Mouse (Mus musculus) spleen, postnatal 4 days (tissue): ENCODE data around the gene Mfsd9.
A peak's percentile ranks its signal among the peaks of the same experiment; 100 is the strongest.

Source experiments
- DNase-seq, 2 experiments: peaks; one replicate each; pipeline ENCODE4 v3.0.0; 2022; ENCODE audit warnings: low spot score in 2 of 2

Gene Mfsd9

DNA sequence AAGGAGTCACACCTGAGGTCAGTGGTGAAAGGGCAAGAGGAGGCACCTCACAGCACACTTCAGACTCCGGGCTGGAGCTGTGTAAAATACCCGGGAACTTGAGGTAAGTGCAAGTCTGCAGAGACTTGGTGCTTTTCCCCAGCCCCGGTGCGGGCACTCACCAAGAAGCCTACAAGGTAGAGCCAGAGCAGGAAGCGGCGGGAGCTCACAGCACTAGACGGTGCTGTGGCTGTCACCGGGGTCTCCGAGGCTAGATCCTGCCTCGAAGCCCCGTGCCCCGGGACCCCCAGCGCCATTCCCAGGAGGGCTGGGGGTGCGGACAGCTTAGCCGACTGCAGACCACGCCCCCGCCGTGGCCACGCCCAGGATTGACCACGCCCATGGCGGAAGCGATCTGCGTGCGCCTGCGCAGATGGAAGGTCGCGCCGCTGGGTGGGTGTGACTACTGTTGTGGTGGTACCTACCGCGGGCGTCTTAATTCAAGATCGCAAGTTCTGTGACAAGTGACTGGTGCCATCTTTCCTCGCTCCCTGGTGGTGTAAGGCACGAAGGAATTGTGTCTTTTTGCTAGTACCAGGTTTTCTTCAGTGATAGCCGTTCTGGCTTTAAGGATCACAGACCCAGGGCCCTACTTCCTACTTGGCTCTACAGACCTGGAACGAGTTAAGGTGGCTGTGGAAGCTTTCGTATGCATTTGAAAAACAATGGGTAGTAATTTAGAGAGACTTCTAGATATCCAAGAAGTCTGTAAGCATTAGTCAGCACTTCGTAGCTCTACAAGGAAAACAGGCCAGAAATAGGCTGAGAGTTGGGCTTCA lies at the start of gene Mfsd9:
Gene Mfsd9, minus strand, starts transcription at position 364 of the 818 bp plus-strand sequence.
- peak; percentile 93 to 98 for DNase-seq

DNA sequence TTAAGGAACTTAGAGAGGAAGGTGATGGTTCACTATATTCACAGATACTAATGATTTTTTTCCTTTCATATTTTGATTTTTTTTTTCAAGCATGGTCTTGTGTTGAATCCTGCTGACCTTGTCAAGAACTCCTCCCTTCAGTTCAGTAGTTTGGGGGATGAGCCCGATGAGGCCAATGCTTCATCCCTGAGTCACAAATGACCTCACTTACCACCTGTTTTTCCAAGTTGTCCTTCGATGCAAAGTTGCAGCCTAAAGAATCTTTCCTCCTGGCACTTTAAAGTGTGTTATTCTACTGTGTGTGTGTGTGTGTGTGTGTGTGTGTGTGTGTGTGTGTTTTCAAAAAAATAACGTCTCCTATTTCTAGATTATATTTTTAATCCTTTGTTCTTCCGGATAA lies 45.0 kb upstream of the Mfsd9 start:
- DNase-seq = no peak

GRCm38 (mm10) chr1:40830712-40831507 lies 40.4 kb upstream of the Mfsd9 start:
- no peak for DNase-seq

GRCm38 (mm10) chr1:40829213-40829914 lies 38.9 kb upstream of the Mfsd9 start:
- DNase-seq = no peak

- DNase-seq = no peak
Observed at GRCm38 (mm10) chr1:40825826-40826225, 35.3 kb upstream of the Mfsd9 start.

- no peak for DNase-seq
Observed at GRCm38 (mm10) chr1:40824936-40825335, 34.4 kb upstream of the Mfsd9 start.

DNA sequence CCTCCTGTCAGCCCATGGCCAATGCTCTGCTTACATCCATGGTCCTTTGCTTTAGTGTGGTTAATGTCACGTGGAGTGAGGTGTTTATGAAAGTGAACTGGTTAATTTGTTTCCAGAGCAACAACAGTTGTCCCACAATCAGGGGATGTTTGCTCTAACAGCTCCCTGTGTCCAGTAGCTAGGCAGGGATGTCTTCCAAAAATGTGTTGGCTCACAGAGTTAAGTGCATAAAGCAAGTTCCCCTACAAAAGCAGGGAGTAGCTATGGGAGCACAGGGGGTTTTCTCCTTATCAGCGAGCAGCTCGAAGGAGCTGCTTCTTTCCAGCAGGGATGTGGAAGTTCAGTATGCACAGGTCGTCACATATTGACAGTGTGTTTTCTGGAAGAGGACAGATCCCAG lies 34.0 kb upstream of the Mfsd9 start:
- DNase-seq = no peak

- DNase-seq = no peak
Observed at GRCm38 (mm10) chr1:40815071-40815845, 24.8 kb upstream of the Mfsd9 start.

DNA sequence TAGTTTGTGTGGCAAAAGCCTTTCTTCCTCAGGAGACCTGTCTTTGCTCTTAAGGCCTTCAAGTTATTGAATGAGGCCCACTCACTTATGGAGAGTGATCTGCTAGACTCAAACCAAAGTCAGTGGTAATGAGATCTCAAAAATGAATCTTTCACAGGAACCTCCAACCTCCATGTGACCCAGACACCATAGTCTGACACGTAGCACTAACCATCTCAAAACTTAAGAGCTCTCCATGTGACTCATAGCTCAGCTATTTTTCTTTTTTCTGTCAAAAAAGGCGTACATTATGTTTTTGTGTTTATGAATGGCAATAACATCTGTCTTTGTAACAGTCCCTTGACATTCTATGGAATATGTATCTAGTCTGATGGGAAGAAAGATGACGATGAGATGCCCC lies 18.2 kb upstream of the Mfsd9 start:
- no peak for DNase-seq

- no peak for DNase-seq
Observed at GRCm38 (mm10) chr1:40805891-40806290, 15.4 kb upstream of the Mfsd9 start.

DNA sequence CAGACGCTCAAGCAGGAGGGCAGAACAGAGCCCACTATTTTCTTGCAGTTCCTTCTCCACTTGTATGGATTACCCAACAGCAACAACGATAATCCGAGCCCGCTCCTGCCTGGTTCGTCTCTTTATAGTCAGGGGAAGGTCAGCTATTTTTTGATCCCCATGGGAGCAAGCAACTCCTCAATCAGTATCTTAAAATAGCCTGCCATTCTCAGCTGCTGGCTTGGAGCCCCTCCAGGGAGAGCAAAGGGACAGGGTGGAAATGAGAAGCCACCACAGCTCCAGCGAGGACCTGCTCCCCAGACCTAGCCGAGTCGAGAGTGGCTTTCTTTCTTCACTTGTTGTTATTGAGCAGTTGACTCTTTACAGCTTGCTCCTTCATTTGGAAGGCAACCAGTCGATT lies 14.9 kb upstream of the Mfsd9 start, which contains the start of gene Tmem182:
Gene Tmem182, plus strand, starts transcription at position 251 of the 400 bp plus-strand sequence.
- no peak for DNase-seq

DNA sequence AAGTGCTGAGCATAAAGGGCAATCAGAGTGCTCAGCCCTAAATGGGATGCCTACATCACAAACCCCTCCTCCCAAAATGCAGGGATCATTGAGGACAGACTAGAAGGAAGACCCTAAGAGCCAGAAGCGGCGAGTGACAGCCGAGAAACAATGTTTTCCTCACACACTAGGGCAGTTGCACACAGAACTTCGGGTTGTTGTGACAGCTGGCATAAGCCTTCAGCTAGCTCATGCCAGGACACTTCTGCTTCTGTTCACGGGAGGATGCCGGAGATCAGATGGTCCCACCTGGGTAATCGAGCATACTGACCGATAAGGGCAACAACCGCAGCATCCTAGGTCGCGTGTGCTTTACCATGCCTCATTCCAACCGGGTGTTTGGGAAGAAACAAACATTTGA lies 13.6 kb upstream of the Mfsd9 start:
- DNase-seq = no peak

DNA sequence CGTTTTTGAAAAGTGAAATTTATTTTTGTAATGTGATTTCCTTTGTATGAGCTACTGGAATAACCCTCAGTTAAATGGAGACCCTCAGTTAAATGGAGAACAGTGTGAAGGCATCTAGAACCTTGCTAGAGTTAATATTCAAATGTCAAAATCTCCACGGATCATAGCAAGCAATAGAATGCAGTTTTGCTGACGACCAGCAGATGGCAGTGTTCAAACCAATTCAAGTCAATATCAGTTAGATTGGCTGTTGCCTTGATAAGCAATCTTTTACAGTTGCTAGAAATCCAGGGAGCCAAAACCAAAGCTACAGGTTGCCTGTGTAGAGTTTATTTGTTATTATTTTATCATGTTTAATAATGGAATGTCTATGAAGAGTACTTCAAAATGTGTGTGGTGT lies 12.3 kb upstream of the Mfsd9 start:
- no peak for DNase-seq

DNA sequence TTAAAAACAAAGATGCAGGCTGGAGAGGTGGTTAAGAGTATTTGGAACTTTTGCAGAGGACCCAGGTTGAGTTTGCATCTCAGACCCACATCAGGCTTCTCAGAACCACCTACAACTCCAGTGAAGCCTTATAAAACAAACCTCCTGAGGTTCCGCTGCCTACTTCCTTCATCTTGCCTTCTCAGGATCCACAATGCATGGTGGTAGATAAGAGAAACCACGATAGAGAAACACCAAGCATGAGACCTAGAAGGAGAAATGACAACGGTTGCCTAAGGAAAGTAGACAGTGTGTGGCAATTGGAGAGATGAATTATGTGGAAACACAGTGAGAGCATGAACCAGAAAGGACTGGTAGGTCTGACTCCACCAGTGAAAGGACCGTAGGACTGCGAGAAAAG lies 10.4 kb upstream of the Mfsd9 start:
- DNase-seq = no peak

DNA sequence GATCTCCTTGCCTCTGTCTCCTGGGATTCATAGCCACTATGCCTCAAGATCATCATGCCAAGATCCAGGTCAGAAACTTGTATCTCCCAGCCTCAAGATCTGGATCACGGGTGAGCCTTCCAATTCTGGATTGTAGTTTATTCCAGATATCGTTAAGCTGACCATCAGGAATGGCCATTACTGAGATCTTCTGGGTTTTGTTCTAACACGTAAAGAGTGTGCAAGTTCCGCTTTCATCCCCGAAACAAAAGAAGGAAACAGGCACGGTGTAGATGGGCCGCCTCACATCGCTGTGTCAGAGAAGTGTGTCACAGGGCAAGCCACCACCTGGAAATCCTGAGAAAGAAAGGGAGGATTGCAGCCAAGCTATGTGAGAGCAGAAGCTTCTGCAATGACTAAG lies 8.6 kb upstream of the Mfsd9 start:
- DNase-seq = no peak

DNA sequence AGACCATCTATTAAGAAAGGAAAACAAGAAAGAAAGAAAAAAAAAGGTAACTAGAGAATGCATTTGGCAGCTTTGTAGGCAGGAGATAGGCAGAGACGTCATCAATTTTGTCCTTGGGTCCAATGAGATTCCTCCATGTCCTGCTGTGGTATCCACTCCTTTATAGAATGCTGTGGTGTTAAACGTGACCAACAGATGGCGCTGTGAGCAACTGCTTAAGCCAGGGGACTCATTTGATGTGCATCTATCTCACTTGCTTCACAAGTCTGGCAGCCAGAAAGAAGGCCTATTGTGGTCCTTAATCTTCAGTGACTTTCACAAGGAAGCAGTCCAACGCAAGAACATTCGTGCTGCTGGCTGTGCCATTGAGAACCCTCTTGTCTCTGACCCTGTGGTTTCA lies 6.9 kb upstream of the Mfsd9 start:
- DNase-seq = peak; percentile 43 to 79

- DNase-seq = no peak
Observed at GRCm38 (mm10) chr1:40795508-40795907, 5.0 kb upstream of the Mfsd9 start.

DNA sequence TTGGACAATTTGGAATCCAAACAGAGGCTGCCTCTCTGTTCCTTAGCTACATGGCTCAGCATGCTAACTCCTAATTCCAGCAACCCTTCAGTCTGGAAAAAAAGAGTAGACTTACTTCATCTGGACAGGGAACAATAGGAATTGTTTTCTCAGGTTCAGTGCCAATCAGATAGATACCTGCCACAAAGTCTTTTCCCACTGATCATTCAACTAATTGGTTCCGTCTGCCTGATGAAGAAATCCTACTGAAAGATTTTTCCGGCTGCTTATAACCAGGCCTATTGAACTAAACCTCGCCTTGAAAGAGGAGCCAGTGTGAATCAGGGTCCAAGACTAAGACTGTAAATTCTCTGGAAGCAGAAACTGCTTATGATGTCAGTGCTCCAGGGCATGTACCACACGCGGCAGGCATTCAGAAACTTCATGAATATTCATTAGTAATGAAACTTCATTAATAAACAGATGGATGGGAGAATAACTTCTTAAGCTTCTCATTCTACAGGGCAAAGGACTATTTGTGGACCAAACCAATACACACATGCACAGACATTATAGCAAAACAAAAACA lies 737 bp downstream of the Mfsd9 start:
- no peak for DNase-seq

DNA sequence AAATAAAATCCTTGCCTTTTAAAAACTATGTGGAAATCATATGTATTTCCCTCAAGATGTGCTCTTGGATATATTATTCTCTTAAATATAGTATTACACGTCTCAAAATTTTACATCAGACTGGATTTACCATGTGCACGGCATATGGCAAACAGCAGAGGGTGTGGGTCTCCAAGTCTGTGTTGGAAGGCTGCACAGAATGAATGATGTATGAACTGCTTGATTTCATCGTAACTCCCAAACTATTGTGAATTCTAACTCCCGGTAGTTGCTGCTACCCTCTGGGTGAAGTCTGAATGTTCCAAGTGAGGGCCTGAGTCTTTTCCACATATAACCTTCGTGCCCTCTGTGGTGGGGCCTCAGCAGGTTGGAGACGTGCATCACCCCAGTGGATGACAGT lies 1.5 kb downstream of the Mfsd9 start:
- DNase-seq = no peak

GRCm38 (mm10) chr1:40785876-40786445 lies 4.5 kb downstream of the Mfsd9 start:
- no peak for DNase-seq

- no peak for DNase-seq
Observed at GRCm38 (mm10) chr1:40784306-40784705, 6.2 kb downstream of the Mfsd9 start.
